Mouse (Mus musculus) brain, embryonic 14.5 days (tissue): ENCODE data around the gene Garem2.

Experiments used
- CTCF ChIP-seq: fragments of 200-500 bp; IDR thresholded peaks from 2 replicates; pipeline ENCODE4 v1.5.1; 2012; ENCODE audit warnings: inconsistent platforms, mild to moderate bottlenecking, moderate library complexity, borderline replicate concordance; ENCODE audit not compliant: insufficient read depth, insufficient read length; ENCODE audit errors: extremely low read depth
- POLR2A ChIP-seq: fragments of 200-500 bp; IDR thresholded peaks from 2 replicates; pipeline ENCODE4 v1.6.1; 2012; ENCODE audit warnings: mild to moderate bottlenecking, inconsistent platforms, borderline replicate concordance; ENCODE audit not compliant: poor library complexity, insufficient read depth, insufficient read length, severe bottlenecking; ENCODE audit errors: extremely low read depth

- TF ChIP-seq CTCF (no peak), POLR2A (no peak)
Measured at GRCm38 (mm10) chr5:30118018-30118417, 13.1 kb downstream of the Garem2 start.
